Mouse (Mus musculus) myocyte (in vitro differentiated cells): Measurements from ENCODE around the gene Gm14214.

Experiments used
- E2F4 ChIP-seq: IDR thresholded peaks from one replicate; pipeline ENCODE4 v1.6.1; 2011; ENCODE audit warnings: mild to moderate bottlenecking, control low read depth, moderate library complexity; ENCODE audit not compliant: insufficient read depth
- POLR2A ChIP-seq: IDR thresholded peaks from one replicate; pipeline ENCODE4 v1.6.1; 2011; ENCODE audit warnings: low read depth, mild to moderate bottlenecking, control low read depth, moderate library complexity; ENCODE audit not compliant: insufficient read length

DNA sequence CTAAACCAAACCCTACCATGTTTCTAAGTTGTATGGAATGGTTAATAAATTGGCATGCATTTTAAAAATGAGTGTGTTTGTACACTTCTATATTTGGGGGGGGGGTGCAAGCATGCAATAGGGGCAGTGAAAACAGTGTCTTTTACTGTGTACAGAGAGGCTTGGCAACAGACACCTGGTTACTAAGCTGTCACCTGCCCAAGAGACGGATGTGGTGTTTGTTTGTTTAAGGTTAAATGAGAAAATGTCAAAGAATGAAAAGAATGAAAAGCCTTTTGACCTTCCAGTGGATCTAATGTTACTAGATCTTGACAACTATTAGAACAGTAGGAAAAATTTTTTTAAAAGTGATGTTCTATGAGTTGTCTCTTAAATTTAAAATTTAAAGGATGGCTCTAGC lies 37.9 kb upstream of the Gm14214 start:
- TF ChIP-seq E2F4 (no peak), POLR2A (no peak)
